Mouse (Mus musculus) CD4-positive naive resting alpha-beta T cell, adult 57 days (primary cell): ENCODE measurements around the gene Slc9a3r1. TPM values are rescaled to one million over a fixed set of nuclear protein-coding genes. Genes with fewer than 3 reads are reported as not detected.

Source experiments
- total RNA-seq: library from RNA; stranded (reverse); gene quantifications from one replicate; pipeline ENCODE4 v1.2.4, GENCODE M21; 2023

Slc9a3r1 gene
- 202 TPM for total RNA-seq

DNA sequence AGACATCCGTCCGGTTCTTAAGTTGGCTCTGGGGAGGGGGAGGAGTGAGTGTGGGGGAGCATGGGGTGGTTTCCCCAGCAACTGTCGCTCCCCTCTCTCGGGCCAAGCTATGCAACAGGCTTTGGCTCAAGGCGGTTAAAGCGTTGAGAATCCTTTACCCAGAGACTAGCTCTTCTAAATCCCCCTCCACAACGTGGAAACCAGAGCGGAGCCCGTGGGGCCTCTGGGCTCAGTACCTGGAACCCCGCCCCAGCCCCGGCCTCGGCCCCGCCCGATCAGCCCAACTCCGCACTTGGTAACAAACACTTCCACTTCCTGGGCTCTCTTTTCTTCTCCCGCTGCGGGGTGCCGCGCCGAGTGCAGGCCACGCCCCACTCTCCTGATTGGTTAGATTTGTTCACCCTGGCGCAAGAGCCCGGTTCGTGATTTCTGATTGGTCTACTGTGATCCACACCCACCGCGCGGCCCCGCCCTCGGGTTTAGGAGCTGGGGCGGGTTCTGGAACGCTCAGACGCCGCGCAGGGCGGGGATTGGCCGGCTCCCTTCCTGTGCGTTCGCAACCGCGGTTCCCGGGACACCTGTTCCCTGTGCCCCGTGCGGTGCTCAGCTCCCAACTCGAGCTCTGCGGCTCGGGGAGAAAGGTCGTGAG is at the start of gene Slc9a3r1:
Slc9a3r1 (plus strand) TSS at position 510 of the 649 bp plus-strand sequence.

DNA sequence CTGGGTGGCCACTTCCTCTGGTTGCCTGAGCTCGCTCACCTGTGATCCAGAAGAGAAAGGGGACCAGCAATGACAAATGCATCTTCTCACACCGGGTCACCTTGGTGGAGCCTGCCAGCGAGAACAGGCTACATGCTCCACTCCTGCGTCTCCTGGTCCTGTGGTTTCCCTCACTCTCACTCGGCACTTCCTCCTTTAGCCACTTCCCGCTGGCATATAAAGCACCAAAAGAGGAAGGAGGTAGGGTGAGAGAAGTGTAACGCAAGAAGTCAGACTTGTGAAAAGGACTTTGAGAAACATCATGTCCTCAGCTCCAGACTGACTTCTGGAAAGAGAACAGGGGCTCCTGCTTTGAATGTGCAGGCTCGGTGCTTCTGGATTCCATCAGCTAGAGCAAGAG is 29.3 kb upstream of the Slc9a3r1 start, which contains the start of gene Cd300lf:
Cd300lf (minus strand) TSS at position 193 of the 400 bp plus-strand sequence.

DNA sequence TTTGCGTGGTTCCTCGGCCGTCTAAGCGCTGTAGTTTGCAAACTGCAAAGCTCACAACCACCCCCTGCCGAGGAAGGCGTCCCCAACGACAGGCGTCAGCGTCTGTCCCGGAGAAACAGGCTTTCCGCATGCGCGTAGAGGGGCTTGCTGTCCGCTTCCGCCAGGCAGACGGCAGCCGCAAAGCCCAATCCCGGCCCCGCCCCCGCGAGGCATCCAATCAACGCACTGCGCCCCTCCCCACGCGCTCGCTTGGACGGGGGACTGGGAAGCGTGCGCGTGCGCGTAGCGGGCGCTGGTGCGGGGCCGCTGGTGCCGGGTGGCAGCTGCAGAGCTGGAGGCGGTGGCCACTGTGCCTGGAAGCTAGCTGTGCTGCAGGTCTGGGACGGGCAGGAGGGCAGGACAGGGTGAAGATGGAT is 24.1 kb downstream of the Slc9a3r1 start, which contains the start of gene Tmem104:
Tmem104 (plus strand) TSS at position 264 of the 416 bp plus-strand sequence.

DNA sequence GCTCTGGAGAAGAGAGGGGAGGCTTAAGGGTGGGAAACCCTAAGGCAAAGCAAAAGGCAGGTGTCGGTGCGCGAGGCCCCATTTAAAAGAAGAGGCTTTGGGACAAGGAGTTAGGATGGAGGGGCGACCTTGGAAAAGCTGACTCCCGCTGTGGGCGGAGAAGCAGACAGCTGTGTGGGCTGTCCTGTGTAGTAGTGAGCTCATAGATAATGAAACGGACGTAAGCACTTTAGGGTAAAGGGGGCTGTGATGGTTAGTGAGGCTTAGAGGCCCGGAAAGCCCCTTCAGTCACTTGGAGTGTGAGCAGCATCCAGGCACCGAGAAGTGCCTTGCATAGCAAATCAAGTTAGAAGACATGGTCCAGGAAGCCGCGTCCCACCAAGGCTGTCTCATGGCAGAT is 24.6 kb downstream of the Slc9a3r1 start, which contains the start of gene Nat9:
Nat9 (minus strand) TSS at position 167 of the 400 bp plus-strand sequence.

Other genes starting within 250 kb of the Slc9a3r1 start
- 0.30 TPM for gene Cd300lb, start 229.0 kb upstream of the Slc9a3r1 start, total RNA-seq
- gene Cd300c, start 194.2 kb upstream of the Slc9a3r1 start, total RNA-seq, result not detected
- gene Cd300ld, start 173.4 kb upstream of the Slc9a3r1 start, total RNA-seq, result 1.0 TPM
- gene Cd300c2, start 161.5 kb upstream of the Slc9a3r1 start, total RNA-seq, result 1.3 TPM
- not detected for gene Cd300ld2, start 147.1 kb upstream of the Slc9a3r1 start, total RNA-seq
- gene Cd300ld4, start 136.3 kb upstream of the Slc9a3r1 start, total RNA-seq, result not detected
- 0.83 TPM for gene Cd300ld5, start 125.6 kb upstream of the Slc9a3r1 start, total RNA-seq
- 0.83 TPM for gene Cd300ld3, start 114.9 kb upstream of the Slc9a3r1 start, total RNA-seq
- gene Cd300e, start 101.2 kb upstream of the Slc9a3r1 start, total RNA-seq, result 0.83 TPM
- gene Rab37, start 71.9 kb upstream of the Slc9a3r1 start, total RNA-seq, result 37.7 TPM
- gene Cd300lf, start 29.3 kb upstream of the Slc9a3r1 start, total RNA-seq, result 0.65 TPM
- gene Tmem104, start 24.1 kb downstream of the Slc9a3r1 start, total RNA-seq, result 11.1 TPM
- gene Nat9, start 24.5 kb downstream of the Slc9a3r1 start, total RNA-seq, result 7.2 TPM
- 0.21 TPM for gene Grin2c, start 103.9 kb downstream of the Slc9a3r1 start, total RNA-seq
- gene Fdxr, start 113.7 kb downstream of the Slc9a3r1 start, total RNA-seq, result 22.9 TPM
- gene Fads6, start 134.3 kb downstream of the Slc9a3r1 start, total RNA-seq, result 2.3 TPM
- gene Otop2, start 143.8 kb downstream of the Slc9a3r1 start, total RNA-seq, result not detected
- gene Ush1g, start 158.7 kb downstream of the Slc9a3r1 start, total RNA-seq, result not detected
- gene Otop3, start 171.4 kb downstream of the Slc9a3r1 start, total RNA-seq, result not detected
- gene Hid1, start 204.4 kb downstream of the Slc9a3r1 start, total RNA-seq, result 33.8 TPM
- gene Cdr2l, start 218.6 kb downstream of the Slc9a3r1 start, total RNA-seq, result 1.2 TPM
- gene Mrpl58, start 240.4 kb downstream of the Slc9a3r1 start, total RNA-seq, result 120 TPM